Mouse (Mus musculus) frontal cortex, postnatal 25 days (tissue): Measurements from ENCODE around the gene Gpr162.
"Not testable (repeated sequence)": the region's sequence is repeated elsewhere in the genome, so short reads cannot be mapped to it uniquely, and the experiment has no call there.

ENCODE experiments used
- DNase-seq, 2 experiments: peaks; one replicate each; pipeline ENCODE4 v3.0.0; 2022; ENCODE audit warnings: low spot score in 2 of 2

The Gpr162 gene

DNA sequence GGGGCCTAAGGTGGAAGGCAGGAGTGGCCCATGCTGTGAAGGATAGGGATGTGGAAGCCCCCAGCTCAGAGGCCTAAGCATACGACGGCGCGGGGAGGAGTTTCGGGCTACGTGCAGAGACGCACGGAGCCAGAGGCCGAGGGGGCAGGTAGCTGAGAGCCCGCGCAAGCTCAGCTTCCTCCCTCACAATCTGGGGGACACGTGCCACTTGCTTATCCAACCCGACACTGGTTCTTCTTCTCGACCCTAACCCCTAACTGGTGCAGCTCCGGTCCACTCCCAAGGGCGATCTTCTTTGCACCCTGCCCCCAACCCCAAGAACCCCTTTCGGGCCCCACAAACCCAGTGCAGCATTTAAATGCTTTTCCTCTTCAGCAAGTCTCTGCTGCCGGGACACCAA, 50.3 kb downstream of the Gpr162 start:
- DNase-seq = peak in 1 of 2 experiments; percentile 51

DNA sequence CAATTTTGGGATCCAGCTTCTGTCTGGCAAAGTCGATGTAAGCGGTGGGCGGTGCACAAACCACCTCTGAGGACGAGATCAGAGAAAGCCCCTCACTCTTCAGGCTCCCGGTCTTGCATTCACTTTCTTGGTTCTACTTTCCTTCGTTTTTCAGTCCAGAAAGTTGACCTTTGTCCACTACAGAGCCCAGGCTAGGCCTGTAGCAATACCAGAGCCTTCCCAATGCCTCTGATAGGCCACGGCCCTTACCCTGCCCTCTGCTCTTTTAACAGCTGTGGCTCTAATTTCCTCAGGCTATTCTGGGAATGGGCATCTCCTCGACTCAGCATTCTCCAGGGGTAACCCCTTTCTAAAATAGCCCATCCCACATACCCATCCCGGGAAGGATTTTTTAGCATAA, 50.9 kb downstream of the Gpr162 start:
- DNase-seq = no peak

DNA sequence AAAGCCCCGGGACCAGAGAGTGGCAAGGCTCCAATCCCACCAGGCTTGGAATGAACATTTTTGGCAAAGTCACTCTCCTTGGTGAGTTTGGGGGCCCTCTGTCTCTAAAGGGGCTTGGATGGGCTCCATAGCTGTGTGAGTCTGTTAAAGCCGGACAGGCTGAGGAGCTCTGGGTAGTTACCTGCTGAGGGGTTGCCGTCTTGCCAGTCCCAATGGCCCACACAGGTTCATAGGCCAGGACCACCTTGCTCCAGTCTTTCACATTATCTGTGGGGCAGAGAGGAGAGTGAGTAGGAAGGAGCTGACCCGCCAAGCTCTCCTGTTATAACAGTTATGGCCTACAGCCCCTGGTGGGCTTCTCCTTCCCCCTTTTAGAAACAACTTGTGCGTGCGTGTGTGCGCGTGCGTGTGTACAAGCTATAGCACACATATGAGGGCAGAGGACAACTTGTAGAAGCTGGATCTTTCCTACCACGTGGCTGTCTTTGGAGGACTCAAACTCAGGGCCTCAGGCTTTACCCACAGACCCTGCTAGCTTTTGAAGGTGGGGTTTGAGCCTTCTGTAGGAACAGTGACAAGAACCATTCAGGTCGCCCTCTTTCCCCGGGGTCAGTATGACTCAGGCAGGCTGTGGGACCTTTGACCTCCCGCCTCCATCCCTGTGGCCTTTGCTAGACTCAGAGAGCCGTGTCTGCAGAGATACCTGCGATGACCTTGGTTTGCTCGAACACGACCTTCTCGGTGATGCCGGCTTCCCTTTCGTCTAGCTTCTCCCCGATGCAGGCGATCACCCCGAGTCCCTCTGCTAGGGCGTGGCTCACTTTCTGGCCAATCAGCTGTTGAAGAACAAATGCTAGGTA, 51.9 kb downstream of the Gpr162 start:
- no peak for DNase-seq

- no peak for DNase-seq
Measured at GRCm38 (mm10) chr6:124811403-124811665, 52.4 kb downstream of the Gpr162 start.

DNA sequence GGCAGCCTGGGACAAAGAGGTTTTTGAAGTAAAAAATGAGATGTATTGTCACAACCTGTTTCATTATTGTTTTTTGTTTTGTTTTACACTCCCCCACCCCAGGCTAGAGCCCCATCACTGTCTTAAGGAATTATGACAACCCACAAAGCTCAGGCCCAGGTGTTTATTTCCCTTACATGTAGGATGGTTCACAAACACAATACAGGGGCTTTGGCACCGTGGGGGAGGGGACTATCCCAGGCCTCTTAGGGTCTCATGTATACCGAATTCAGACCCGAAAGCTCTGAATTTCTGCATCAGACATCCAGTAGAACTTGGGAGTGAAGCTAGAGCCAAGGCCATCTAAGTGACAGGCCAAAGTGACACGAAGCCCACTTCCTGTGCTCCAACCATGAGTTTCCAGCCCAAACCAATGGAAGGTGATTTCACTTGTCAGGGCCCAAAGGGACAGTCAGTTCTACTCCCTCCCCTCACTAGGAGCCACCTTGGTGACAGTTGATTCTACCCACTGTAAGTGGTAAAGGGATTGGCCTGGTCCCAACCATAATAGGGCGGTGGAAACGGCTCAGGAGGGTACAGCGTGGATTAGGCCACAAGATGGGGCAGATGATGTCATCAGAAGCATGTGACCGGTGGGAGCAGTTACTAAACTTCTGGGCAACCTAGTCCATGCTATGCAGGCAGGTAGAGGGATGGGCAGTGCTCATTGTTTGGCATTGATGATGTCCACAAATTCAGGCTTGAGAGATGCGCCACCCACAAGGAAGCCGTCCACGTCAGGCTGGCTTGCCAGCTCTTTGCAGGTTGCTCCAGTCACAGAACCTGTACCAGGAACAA, 53.0 kb downstream of the Gpr162 start:
- not testable (repeated sequence) for DNase-seq

- no peak for DNase-seq
Measured at GRCm38 (mm10) chr6:124809775-124810538, 53.8 kb downstream of the Gpr162 start.

DNA sequence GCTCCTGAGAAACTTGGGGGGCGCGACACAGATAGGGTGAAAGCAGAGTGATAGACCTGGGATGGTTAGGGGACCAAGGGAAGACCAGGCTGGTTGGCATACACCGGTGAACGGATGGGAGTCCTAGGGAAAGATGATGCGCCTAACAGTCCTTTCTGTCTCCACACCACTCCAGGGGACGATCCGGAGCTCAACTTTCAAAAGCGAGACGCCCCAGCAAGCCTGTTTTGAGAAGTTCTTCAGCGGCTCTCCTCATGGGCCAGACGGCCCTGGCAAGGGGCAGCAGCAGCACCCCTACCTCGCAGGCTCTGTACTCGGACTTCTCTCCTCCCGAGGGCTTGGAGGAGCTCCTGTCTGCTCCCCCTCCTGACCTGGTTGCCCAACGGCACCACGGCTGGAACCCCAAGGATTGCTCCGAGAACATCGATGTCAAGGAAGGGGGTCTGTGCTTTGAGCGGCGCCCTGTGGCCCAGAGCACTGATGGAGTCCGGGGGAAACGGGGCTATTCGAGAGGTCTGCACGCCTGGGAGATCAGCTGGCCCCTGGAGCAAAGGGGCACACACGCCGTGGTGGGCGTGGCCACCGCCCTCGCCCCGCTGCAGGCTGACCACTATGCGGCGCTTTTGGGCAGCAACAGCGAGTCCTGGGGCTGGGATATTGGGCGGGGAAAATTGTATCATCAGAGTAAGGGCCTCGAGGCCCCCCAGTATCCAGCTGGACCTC, 54.6 kb downstream of the Gpr162 start:
- DNase-seq = peak in 1 of 2 experiments; percentile 45
